Mouse (Mus musculus): Measurements from ENCODE around the gene Nptx1. TPM values are rescaled to one million over a fixed set of nuclear protein-coding genes. Genes with fewer than 3 reads are reported as not detected.

Gene Nptx1
- polyA plus RNA-seq, 1 experiment from 2014 or later: not detected

DNA sequence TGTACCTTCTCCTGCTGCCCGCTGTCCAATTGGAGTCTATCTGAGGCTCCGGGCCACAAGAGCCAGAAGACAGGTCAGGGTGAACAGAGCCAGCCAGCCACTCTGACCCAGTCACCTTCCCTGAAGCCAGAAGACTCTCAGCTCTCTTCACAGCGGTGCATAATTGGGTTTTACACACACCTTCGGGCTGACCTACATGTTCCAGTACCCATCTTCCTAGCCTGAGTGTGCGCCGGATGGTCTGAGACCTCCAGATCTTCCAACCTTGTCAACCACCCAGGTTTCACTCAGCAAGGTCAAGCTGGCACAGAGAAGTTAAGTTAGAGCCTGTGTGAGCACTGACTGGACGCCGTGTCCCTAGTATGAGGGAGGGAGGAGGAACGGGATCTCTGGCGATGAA lies 16.8 kb upstream of the Nptx1 start:
- Histone ChIP-seq H3K9me3 (replicated peaks) (no peaks in the 10 kb centered on the region), H3K4me3 (replicated peaks) (no peak overlapping the region), H3K36me3 (replicated peaks) (no peaks in the 10 kb centered on the region), H3K27ac (replicated peaks) (no peak overlapping the region), H3K27me3 (peaks cover 59% of the 10 kb centered on the region), H3K4me1 (replicated peaks) (no peaks in the 10 kb centered on the region), H3K9ac (no peak overlapping the region), H3K4me2 (no peak overlapping the region)
- no peak for ATAC-seq (ENCODE audit: insufficient read depth)
- WGBS (ENCODE audit: insufficient replicate concordance): 74% methylated on average over 10 of the region's 10 CpGs

DNA sequence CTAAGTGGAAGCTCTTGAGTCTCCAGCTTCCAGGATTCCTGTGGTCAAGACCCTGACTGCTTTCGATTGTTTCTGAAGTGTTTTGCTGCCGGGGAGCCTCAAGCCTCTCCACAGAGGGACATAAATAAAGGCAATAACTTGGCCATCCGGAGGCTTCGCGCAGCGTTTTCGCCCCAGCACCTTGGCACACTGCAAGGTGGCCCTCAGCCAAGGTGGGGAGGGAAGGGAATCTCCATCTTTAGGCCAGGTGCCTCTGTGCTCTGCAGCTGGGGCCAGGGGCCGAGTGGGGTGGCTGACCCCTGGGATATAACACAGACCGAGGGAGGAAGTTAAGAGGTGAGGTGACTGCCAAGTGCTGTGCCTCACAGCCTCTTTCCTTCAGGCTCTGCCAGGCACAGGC lies 15.6 kb upstream of the Nptx1 start:
- ATAC-seq (ENCODE audit: insufficient read depth): no peak
- H3K4me2 ChIP-seq: no peak overlapping the region
- H3K36me3 ChIP-seq (replicated peaks): no peaks in the 10 kb centered on the region
- peaks cover 68% of the 10 kb centered on the region for H3K27me3 ChIP-seq
- no peaks in the 10 kb centered on the region for H3K4me1 ChIP-seq (replicated peaks)
- no peak overlapping the region for H3K27ac ChIP-seq (replicated peaks)
- WGBS (ENCODE audit: insufficient replicate concordance): 23% methylated on average over 9 of the region's 9 CpGs
- no peaks in the 10 kb centered on the region for H3K9me3 ChIP-seq (replicated peaks)
- H3K4me3 ChIP-seq (replicated peaks): no peak overlapping the region
- no peak overlapping the region for H3K9ac ChIP-seq

DNA sequence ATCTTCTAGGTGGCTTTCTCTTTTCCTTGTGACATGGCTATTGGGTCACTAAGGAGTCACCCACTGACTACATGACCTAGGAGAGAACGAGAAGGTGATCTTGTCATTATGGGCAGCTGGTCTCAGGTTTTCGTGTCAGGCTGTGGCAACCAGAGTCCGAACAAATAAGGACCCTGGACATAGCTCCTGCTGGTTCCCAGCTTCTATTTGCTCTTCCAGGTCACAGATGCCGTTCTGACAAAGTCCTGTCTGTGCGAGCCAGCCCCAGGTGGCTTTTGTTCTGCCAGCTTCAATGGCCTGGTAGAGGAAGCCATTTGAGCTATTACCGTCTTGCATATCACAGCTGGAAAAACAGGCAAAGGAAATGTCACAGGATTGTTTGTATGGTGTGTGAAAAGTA lies 14.7 kb upstream of the Nptx1 start:
- Histone ChIP-seq H3K36me3 (replicated peaks) (no peaks in the 10 kb centered on the region), H3K27ac (replicated peaks) (no peak overlapping the region), H3K27me3 (peaks cover 77% of the 10 kb centered on the region), H3K4me3 (replicated peaks) (no peak overlapping the region), H3K9ac (no peak overlapping the region), H3K4me2 (no peak overlapping the region), H3K4me1 (replicated peaks) (no peaks in the 10 kb centered on the region), H3K9me3 (replicated peaks) (no peaks in the 10 kb centered on the region)
- 34% methylated on average over 6 of the region's 6 CpGs for WGBS (ENCODE audit: insufficient replicate concordance)
- ATAC-seq (ENCODE audit: insufficient read depth): no peak

DNA sequence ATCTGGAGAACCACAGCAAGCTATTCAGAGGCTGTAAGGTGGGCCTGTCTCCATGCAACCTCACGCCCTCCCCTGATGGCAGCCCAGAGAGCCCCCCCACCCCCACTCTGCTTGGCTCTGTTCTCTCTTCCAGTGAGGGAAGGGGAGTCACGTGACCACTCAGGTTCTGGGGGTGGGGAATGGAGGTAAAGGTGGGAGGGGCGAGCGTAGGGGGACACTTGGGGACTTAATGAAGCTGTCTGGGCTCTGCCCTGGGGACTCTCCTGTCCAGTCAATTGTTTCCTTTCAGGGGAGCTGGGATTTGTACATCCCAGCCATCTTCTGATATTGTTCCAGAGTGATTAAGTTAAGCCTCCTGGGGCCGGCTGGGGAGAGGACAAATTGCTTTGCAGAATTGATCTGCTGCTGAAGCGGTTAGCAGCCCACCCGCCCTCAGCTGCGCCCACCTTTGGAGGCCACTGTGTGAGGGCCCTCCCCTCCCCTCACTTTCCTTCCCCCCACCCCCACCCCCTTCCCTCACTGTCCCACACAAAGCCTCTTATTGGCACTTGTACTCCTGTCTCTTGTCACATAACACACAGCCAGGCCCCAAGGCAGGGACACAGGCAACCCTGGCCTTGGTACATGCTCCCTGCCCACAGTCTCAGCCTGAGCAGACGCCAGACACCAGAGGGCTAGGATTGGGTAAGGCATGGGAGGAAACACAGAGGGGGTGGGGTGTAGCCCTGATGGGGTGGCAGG lies 11.5 kb upstream of the Nptx1 start:
- H3K27ac ChIP-seq (replicated peaks): no peak overlapping the region
- ATAC-seq (ENCODE audit: insufficient read depth): no peak
- H3K4me3 ChIP-seq (replicated peaks): no peak overlapping the region
- peaks cover 87% of the 10 kb centered on the region for H3K27me3 ChIP-seq
- H3K9me3 ChIP-seq (replicated peaks): no peaks in the 10 kb centered on the region
- no peaks in the 10 kb centered on the region for H3K36me3 ChIP-seq (replicated peaks)
- no peak overlapping the region for H3K4me2 ChIP-seq
- H3K4me1 ChIP-seq (replicated peaks): no peaks in the 10 kb centered on the region
- no peak overlapping the region for H3K9ac ChIP-seq
- WGBS (ENCODE audit: insufficient replicate concordance): 30% methylated on average over 9 of the region's 9 CpGs

DNA sequence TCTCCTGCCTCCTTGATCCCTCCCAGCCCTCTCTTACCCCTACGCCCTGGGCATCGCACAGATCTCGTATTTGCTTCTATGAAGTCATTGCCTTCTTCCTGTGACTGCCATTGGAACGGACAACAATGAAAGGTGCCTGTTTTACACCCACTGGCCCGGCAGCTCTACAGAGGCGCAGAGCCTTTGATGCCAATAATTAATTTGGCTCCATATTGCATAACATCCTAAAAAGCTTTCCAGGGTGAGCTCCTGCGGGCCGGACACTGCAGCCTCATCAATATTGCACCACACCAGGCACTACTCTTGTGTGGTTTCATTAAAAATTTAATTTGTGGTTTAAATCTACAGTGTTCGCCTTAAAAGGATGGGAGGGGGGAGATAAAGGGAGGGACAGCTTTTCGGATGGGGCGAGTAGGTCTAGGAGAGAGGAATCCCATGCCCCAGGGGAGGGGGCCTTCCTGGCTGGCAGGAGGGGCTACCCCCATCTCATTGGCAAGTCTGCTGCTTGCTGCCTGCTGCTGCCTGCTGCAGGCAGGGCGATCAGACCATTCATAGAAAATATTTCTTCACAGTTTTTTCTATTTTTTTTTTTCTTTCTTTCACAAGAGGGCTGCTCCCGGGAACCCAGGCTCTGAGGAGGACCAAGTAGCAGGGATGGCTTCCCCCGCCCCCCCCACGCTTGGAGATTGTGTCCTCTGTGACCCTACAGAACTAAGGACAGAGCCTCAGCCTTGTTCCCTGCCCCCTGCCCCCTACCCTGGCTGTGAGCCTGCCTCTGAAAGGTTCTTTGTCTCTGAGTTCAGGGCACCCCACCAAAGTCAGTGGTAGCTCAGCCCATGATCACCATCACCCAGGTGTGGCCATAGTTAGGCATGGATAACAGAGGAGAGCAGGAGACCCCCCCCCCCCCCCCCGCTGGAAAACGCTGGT lies 10.7 kb upstream of the Nptx1 start:
- no peak overlapping the region for H3K27ac ChIP-seq (replicated peaks)
- H3K9ac ChIP-seq: no peak overlapping the region
- no peak overlapping the region for H3K4me2 ChIP-seq
- no peak overlapping the region for H3K4me3 ChIP-seq (replicated peaks)
- no peak for ATAC-seq (ENCODE audit: insufficient read depth)
- peaks cover 85% of the 10 kb centered on the region for H3K27me3 ChIP-seq
- H3K36me3 ChIP-seq (replicated peaks): no peaks in the 10 kb centered on the region
- no peaks in the 10 kb centered on the region for H3K9me3 ChIP-seq (replicated peaks)
- no peaks in the 10 kb centered on the region for H3K4me1 ChIP-seq (replicated peaks)
- WGBS (ENCODE audit: insufficient replicate concordance): 28% methylated on average over 17 of the region's 17 CpGs

DNA sequence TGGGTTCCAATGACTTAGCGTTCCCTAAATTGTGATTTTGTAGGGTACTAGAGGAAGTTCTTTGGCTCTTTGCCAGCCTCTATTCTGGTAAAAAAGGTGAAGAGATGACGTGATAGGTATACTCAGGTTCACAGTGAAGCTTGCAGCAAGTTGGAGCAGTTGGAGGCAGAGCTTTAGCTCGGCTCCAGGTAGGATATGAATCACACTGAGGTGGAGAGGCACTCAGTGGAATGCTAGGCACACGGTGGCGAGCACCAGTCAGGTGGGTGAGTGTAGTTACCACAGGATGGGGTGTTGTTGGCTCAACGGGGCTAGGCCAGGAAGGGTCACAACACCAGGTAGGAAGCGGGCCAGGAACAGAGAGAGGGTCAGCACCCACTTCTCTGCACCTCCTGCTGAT lies 7.6 kb upstream of the Nptx1 start:
- Histone ChIP-seq H3K36me3 (replicated peaks) (no peaks in the 10 kb centered on the region), H3K27ac (replicated peaks) (no peak overlapping the region), H3K27me3 (peaks cover 89% of the 10 kb centered on the region), H3K4me2 (no peak overlapping the region), H3K4me3 (replicated peaks) (no peak overlapping the region), H3K4me1 (replicated peaks) (peaks cover 5% of the 10 kb centered on the region; the same call in 1 of the 2 replicates), H3K9ac (no peak overlapping the region), H3K9me3 (replicated peaks) (no peaks in the 10 kb centered on the region)
- ATAC-seq (ENCODE audit: insufficient read depth): no peak
- WGBS (ENCODE audit: insufficient replicate concordance): 58% methylated on average over 7 of the region's 7 CpGs

DNA sequence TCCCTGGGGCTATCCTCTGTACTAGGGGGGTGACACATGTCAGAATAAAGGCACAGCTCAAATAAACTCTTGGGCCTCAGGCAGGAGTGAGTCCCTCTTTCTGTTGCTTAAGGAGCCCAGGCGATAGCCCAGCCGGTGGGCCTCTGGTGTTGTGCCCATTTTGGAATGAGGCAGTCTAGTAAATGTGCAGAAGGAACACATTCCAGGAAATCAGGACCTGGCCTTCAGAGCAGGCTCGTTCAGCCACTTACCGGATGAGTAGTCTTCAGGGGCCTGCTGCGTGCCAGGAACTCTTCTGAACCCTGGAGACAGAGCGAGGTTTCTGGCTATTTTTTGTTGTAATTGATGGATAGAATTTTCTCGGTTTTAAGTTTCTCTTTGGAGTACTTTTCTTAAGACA lies 7.2 kb upstream of the Nptx1 start:
- H3K4me3 ChIP-seq (replicated peaks): no peak overlapping the region
- peaks cover 5% of the 10 kb centered on the region; the same call in 1 of the 2 replicates for H3K4me1 ChIP-seq (replicated peaks)
- H3K4me2 ChIP-seq: no peak overlapping the region
- H3K27ac ChIP-seq (replicated peaks): no peak overlapping the region
- H3K36me3 ChIP-seq (replicated peaks): no peaks in the 10 kb centered on the region
- 65% methylated on average over 7 of the region's 7 CpGs for WGBS (ENCODE audit: insufficient replicate concordance)
- no peak overlapping the region for H3K9ac ChIP-seq
- no peaks in the 10 kb centered on the region for H3K9me3 ChIP-seq (replicated peaks)
- ATAC-seq (ENCODE audit: insufficient read depth): no peak
- peaks cover 89% of the 10 kb centered on the region for H3K27me3 ChIP-seq

DNA sequence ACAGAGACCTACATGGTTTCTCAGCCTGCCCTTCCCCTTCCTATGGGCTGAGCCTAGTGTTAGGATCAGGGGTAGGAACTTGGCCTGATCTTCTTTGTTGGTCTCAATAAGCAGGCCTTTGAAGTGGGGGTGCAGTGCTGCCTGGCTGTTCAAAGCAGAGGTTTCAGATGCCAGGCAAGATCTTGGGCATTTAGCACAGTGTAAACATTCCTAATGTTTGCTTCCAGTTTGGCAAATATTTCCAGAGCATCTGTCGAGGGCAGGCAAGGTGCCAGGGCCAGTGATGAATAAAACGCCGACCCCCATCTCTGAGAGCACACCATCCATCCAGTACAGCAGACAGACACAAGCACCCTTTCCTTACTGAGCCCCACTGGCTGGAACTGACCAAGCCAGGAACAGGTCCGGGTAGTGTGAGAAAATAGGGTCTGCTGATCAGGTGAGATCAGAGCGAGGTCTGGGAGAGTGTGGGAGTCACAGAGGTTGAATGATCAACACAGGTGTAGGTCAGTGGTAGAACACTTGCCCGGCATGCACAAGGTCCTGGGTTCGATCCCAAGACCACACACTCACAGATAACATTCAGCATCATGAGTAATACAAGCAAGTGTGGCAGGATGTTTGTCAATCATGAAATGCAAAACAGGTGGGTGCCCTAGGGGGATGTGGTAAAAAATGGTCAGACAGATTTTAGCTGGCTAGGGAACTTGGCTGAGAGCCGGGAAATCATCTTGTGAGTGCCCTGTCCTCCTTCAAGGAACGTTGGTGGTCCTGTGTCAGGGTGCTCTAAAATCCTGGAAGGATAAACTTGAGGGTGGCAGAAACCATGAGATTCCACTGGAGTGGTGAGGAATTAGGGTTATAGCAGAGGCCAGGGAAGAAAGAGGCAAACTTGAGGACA lies 5.6 kb upstream of the Nptx1 start:
- H3K9me3 ChIP-seq (replicated peaks): no peaks in the 10 kb centered on the region
- no peak overlapping the region for H3K9ac ChIP-seq
- no peak overlapping the region for H3K4me2 ChIP-seq
- 44% methylated on average over 9 of the region's 9 CpGs for WGBS (ENCODE audit: insufficient replicate concordance)
- peaks cover 20% of the 10 kb centered on the region for H3K4me1 ChIP-seq (replicated peaks)
- ATAC-seq (ENCODE audit: insufficient read depth): no peak
- no peak overlapping the region for H3K4me3 ChIP-seq (replicated peaks)
- H3K27ac ChIP-seq (replicated peaks): no peak overlapping the region
- no peaks in the 10 kb centered on the region for H3K36me3 ChIP-seq (replicated peaks)
- peaks cover 93% of the 10 kb centered on the region for H3K27me3 ChIP-seq

DNA sequence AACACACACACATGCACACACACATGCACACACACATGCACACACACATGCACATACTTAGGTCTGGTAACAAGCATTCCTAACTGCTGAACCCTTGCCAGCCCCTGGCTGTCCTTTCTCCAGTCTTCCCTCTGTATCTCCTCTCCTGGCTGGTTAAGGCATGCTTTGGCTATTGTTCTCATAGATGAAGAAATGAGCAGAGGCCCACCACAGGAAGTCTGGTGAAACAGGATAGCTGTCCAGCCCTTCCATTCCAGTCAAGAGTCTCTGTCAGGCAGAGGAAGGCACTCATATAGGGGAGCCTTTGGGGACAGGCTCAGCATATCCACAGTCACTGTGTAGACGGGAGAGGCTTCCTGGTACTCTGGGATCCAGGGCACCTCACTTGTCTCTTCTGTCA lies 4.7 kb upstream of the Nptx1 start:
- no peak overlapping the region for H3K4me2 ChIP-seq
- no peak overlapping the region for H3K4me3 ChIP-seq (replicated peaks)
- H3K9ac ChIP-seq: no peak overlapping the region
- H3K27me3 ChIP-seq: peaks cover 94% of the 10 kb centered on the region
- H3K4me1 ChIP-seq (replicated peaks): peaks cover 29% of the 10 kb centered on the region
- ATAC-seq (ENCODE audit: insufficient read depth): no peak
- no peak overlapping the region for H3K27ac ChIP-seq (replicated peaks)
- H3K9me3 ChIP-seq (replicated peaks): no peaks in the 10 kb centered on the region
- WGBS (ENCODE audit: insufficient replicate concordance): 20% methylated on average over 1 of the region's 1 CpGs
- H3K36me3 ChIP-seq (replicated peaks): no peaks in the 10 kb centered on the region

DNA sequence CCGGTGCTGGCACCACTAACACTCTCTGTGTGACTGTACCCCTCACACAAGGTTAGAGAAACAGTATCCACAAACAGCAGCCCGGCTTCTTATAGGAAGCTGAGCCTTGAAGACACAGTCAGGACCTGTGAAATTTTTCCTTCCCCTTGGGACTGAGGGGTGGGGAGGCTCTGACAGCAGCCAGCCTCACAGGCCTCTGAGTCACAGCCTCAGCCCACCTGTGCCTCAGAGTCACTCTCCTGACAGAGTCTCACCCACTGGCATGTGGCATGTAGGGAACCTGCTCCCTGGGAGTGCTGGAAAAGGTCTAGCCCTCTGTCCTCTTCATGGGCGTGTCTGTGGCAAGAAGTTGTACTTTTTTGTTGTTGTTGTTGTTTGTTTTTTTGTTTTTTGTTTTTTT lies 3.9 kb upstream of the Nptx1 start:
- peaks cover 95% of the 10 kb centered on the region for H3K27me3 ChIP-seq
- no peak for ATAC-seq (ENCODE audit: insufficient read depth)
- 48% methylated on average over 3 of the region's 3 CpGs for WGBS (ENCODE audit: insufficient replicate concordance)

More for the DNA sequence above, 3.9 kb upstream of the Nptx1 start:
- no peak overlapping the region for H3K4me2 ChIP-seq
- no peak overlapping the region for H3K4me3 ChIP-seq (replicated peaks)
- peaks cover 37% of the 10 kb centered on the region for H3K4me1 ChIP-seq (replicated peaks)
- H3K9me3 ChIP-seq (replicated peaks): no peaks in the 10 kb centered on the region
- H3K36me3 ChIP-seq (replicated peaks): no peaks in the 10 kb centered on the region
- H3K9ac ChIP-seq: no peak overlapping the region
- H3K27ac ChIP-seq (replicated peaks): no peak overlapping the region

All from liver, embryonic 15.5 days (tissue).